Mouse (Mus musculus): ENCODE results near the gene Nmb.

DNA sequence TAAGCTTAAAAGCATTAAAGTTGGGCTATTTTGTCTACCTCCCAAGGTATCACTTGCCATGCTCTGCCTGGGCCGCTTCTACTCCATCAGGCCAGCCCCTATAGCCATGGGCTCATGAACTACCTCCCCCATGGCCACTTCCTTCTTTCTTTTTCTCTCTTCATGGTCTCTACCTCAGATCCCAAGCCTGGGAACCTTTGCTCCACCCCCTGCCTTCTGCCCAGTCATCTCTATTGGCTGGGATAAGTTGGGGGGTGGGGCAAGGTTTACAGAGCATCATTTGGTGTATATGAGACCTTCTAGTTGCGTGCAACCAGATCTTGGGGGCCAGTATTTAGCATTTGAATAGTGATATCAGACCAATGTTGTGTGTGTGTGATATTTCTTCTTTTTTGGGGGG is 42.4 kb downstream of the Nmb start:
- TF ChIP-seq POLR2A (IDR thresholded peaks at IDR 0.05; ENCODE audit: borderline replicate concordance, extremely low read depth, low read depth, low read length) (no peak), CTCF (IDR thresholded peaks at IDR 0.05; ENCODE audit: insufficient read depth, low read length) (no peak)
